Mouse (Mus musculus): ENCODE data around the gene Lrp6.
A peak's percentile ranks its signal among the peaks of the same experiment; 100 is the strongest.

DNA sequence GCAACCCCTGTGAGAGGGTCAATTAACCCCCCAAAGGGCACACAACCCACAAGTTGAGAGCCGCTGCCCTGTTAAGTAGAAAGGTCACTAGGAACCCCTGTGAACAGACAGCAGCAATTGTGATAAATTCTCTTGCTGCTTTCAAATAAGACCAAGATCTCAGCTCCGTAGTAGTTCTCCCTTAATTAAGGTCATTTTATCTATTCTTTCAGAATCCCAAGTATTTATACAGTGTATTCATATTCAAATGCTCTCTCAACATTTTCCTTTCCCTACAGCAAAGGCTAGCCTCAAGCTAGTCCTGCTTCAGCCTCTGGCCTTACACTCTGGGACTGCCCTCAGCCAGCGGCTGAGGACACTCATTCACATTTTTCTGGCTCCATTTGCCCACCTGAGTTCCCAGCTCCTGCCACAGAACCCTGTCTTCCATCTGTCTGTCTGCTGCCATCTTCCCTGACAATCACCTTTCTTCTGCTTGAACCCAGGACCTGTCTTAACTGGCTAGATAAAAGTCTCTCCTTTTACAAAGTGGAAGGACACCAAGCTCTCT is 150.1 kb downstream of the Lrp6 start:
- no peak for TF ChIP-seq CTCF (conservative IDR thresholded peaks at IDR 0.05; ENCODE audit: low read length)
- 0 out of 2 replicates have a peak, but pooled peaks have one; percentile 3 for TF ChIP-seq NANOG (IDR thresholded peaks at IDR 0.05; ENCODE audit: borderline replicate concordance, low read length)
- no peak for TF ChIP-seq POU5F1 (IDR thresholded peaks at IDR 0.05; ENCODE audit: borderline replicate concordance, low read length)
